Mouse (Mus musculus): ENCODE data around the gene Cdk12.
A peak's percentile ranks its signal among the peaks of the same experiment; 100 is the strongest.

The Cdk12 gene

GRCm38 (mm10) chr11:98260706-98261479 lies 58.0 kb downstream of the Cdk12 start:
- DNase-seq = no peak

GRCm38 (mm10) chr11:98265039-98265438 lies 62.2 kb downstream of the Cdk12 start:
- DNase-seq = peak; percentile 96 to 97

GRCm38 (mm10) chr11:98265891-98266290 lies 63.0 kb downstream of the Cdk12 start:
- peak in 1 of 2 experiments; percentile 31 for DNase-seq

GRCm38 (mm10) chr11:98266699-98267402 lies 64.0 kb downstream of the Cdk12 start:
- peak; percentile 65 to 72 for DNase-seq

DNA sequence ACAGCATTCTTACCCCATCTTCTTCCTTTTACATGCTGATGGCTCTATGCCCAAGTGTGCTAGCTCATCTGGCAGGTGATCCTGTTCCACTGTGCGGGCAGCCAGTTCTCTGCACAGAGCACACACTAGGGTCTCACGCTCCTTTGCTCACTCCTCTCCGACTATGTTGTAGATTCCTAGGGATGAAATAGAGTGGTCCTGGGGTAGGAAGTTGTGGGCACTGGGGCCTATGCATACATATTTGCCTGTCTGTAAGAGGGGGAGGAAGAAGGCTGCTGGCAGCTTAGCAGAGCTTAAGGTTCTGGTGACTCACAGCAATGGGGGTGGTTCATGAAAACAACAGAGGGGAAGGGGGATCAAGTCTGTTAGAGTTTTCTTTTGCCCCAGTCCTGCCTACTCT lies 67.2 kb downstream of the Cdk12 start:
- DNase-seq = no peak

GRCm38 (mm10) chr11:98270466-98270865 lies 67.6 kb downstream of the Cdk12 start:
- no peak for DNase-seq

- peak in 1 of 2 experiments; percentile 30 for DNase-seq
Observed at GRCm38 (mm10) chr11:98283740-98284139, 80.9 kb downstream of the Cdk12 start.

- DNase-seq = peak; percentile 62 to 70
Observed at GRCm38 (mm10) chr11:98284230-98284629, 81.4 kb downstream of the Cdk12 start.

DNA sequence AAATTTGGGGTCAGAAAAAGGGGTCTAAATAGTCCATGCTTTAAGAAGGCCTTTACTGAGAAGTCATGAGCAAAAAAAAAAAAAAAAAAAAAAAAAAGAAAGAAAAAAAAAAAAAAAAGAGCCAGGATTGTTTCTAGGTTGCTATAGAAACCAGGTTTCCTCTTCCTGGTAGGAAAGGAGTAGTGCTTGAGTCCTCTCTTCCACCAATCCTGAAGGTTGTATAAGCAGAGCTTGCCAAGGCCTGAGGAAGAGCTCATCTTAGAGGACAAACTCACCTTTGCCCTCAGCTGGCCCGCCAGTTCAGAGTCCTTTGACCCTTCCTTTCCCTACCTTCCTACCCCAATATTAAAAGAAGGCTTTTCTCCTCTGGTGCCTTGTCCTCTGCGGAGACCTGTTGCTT lies 82.5 kb downstream of the Cdk12 start:
- DNase-seq = no peak

GRCm38 (mm10) chr11:98287531-98287930 lies 84.7 kb downstream of the Cdk12 start:
- DNase-seq = peak in 1 of 2 experiments; percentile 42

DNA sequence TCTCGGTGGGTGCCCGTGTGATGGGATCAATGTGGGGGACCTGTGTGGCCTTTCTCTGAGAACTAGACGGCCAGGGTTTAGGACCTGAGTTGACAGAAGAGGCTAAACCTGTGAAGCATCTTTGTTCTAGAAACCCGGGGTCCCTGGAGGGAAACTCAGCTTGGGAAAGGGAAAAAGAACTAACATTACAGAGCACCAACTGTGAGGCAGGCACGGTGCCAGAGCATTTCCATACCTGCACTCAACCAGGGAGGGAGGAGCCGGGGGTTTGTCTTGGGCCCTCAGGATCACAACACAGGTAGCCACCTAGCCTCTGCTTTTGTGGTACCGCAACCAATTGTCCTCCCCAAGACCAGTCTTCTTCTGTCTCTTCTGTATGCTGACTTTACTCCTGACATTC lies 85.1 kb downstream of the Cdk12 start:
- DNase-seq = peak; percentile 40 to 58

DNA sequence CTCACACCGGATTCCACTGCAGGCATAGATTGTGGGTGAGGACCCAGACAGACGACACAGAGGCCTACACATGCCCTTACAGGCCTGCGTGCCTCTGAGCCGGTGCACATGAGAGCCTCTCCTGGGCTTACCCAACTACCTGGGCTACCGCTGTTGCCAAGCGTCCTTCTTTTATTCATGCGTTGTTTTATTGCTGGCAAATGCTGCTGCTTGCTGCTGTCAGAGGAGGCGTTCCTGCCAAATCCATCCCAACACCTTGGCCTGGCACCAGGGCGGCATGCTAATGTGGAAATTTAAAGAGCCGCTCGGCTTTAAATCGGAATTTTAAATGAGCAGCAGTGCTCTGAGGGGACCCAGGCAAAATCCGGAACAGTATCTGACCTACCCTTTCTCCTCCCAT lies 87.0 kb downstream of the Cdk12 start:
- DNase-seq = peak; percentile 80 to 86

GRCm38 (mm10) chr11:98290906-98291305 lies 88.0 kb downstream of the Cdk12 start:
- peak in 1 of 2 experiments; percentile 45 for DNase-seq

- no peak for DNase-seq
Observed at GRCm38 (mm10) chr11:98293070-98293469, 90.2 kb downstream of the Cdk12 start.

- DNase-seq = peak; percentile 98
Observed at GRCm38 (mm10) chr11:98294188-98295012, 91.5 kb downstream of the Cdk12 start.

GRCm38 (mm10) chr11:98295013-98295585 lies 92.2 kb downstream of the Cdk12 start:
- DNase-seq = peak; percentile 52 to 59

DNA sequence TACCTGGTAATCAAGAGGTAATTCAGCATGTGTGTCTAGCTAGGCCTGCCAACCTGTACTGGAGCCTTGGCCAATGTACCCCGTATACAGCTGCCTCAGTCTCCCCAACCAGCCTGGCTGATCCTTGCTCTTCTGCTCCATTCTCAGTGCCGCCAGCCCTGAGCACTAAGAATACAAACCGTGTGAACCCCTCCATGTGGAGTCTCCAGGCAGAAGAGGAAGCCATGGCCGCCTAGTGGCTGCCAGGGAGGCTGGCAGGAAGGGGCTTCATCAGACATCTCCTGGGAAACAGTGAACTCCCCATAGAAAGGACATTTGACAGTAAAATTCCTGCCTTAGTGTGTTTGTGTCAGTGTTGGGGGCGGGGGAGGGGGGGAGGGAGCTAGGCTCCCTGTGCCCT lies 93.4 kb downstream of the Cdk12 start:
- DNase-seq = peak; percentile 63 to 73

- DNase-seq = no peak
Observed at GRCm38 (mm10) chr11:98296916-98297315, 94.1 kb downstream of the Cdk12 start.

- DNase-seq = peak; percentile 25 to 45
Observed at GRCm38 (mm10) chr11:98297778-98298177, 94.9 kb downstream of the Cdk12 start.

- peak in 1 of 2 experiments; percentile 43 for DNase-seq
Observed at GRCm38 (mm10) chr11:98298484-98299205, 95.8 kb downstream of the Cdk12 start.

DNA sequence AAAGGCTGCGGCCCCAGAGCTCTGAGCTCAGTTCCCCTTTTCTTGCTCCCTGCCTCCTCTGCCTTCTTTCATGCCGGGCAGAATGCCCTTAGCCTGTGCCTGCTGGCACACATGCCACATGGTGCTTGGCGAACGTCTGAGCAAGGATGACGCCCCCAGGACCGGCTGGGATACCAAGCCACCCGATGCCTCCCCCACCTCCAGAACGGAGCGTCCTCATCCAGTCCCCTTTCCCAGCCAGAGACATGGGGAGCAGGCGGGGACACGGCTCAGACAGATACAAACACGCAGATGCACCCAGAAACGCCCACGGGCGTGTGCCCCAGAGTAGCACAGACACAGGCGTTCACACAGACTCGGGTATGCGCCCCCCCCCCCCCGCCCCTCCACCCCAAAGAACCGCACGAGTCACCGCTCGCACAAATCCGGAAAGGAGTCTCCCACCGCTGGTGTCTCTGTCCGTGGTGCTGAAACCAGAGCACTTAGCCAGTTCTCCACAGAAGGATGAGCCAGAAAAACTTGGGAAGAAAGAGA lies 111.0 kb downstream of the Cdk12 start:
- peak; percentile 80 to 81 for DNase-seq

DNA sequence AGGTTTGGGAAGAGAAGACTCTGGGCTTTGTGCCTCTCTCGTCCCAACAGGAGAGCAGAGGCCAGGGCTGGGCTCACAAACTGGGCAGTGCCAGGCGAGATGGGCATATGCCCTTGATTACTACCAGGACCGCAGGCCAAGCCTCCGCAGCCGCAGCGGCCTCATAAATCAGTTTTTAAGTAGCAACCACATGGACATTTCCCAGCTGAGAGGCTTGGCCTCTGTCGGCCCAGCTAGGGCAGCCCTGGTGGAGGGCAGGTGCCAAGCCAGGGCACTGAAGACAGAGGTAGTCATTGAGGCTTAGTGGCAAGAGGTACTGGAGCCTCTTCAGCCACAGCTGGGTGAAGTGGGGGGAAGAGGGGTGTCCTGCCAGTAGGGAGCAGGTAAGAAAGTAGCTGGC lies 114.6 kb downstream of the Cdk12 start:
- DNase-seq = peak; percentile 46 to 49

Measured in cerebellum, postnatal 14 days (tissue).